Mouse (Mus musculus) ES-Bruce4 (cell line): ENCODE results near the gene Adam26a. TPM values are rescaled to one million over a fixed set of nuclear protein-coding genes. Genes with fewer than 3 reads are reported as not detected.
"Not testable (repeated sequence)": the region's sequence is repeated elsewhere in the genome, so short reads cannot be mapped to it uniquely, and the experiment has no call there.

Source experiments
- H3K27ac ChIP-seq: 2 replicates; pipeline ENCODE4 v1.5.1; 2012; ENCODE audit warnings: low read length, inconsistent platforms; ENCODE audit not compliant: insufficient read depth
- H3K27me3 ChIP-seq: 2 replicates; pipeline ENCODE4 v1.6.1; 2012; ENCODE audit warnings: mild to moderate bottlenecking, low read length, inconsistent platforms; ENCODE audit not compliant: control insufficient read depth, poor library complexity, insufficient read depth, severe bottlenecking
- H3K36me3 ChIP-seq: 2 replicates; pipeline ENCODE4 v1.6.1; 2012; ENCODE audit warnings: inconsistent platforms, mild to moderate bottlenecking, low read length, moderate library complexity; ENCODE audit not compliant: control insufficient read depth, poor library complexity, insufficient read depth, severe bottlenecking
- H3K4me1 ChIP-seq: one replicate; pipeline ENCODE4 v1.8.1; 2011; ENCODE audit warnings: low read length; ENCODE audit not compliant: control insufficient read depth, insufficient read depth
- H3K4me3 ChIP-seq: 2 replicates; pipeline ENCODE4 v1.5.1; 2011; ENCODE audit warnings: low read depth, mild to moderate bottlenecking, low read length
- H3K9ac ChIP-seq: 2 replicates; pipeline ENCODE4 v1.6.1; 2012; ENCODE audit warnings: low read depth, mild to moderate bottlenecking, inconsistent platforms; ENCODE audit not compliant: poor library complexity, severe bottlenecking
- H3K9me3 ChIP-seq: replicated peaks from 2 replicates; pipeline ENCODE4 v1.6.1; 2012; ENCODE audit warnings: mild to moderate bottlenecking, low read length, inconsistent platforms; ENCODE audit not compliant: control insufficient read depth, poor library complexity, insufficient read depth, severe bottlenecking
- CTCF ChIP-seq: IDR thresholded peaks from one replicate; pipeline ENCODE4 v1.8.1; 2011; ENCODE audit warnings: low read depth, low read length
- EP300 ChIP-seq: IDR thresholded peaks from 2 replicates; pipeline ENCODE4 v1.6.1; 2011; ENCODE audit warnings: low read depth, low read length; ENCODE audit not compliant: insufficient read depth
- POLR2A ChIP-seq: IDR thresholded peaks from one replicate; pipeline ENCODE4 v1.8.1; 2011; ENCODE audit warnings: low read length; ENCODE audit not compliant: insufficient read depth
- polyA plus RNA-seq: library from polyadenylated mRNA; stranded (reverse); fragments of >200 nt; gene quantifications from 2 replicates; pipeline ENCODE4 v1.2.4, GENCODE M21; 2011; ENCODE audit warnings: low read depth; ENCODE audit not compliant: missing spikeins, insufficient read depth, insufficient read length

Adam26a gene
- polyA plus RNA-seq: not detected in 2 replicates

GRCm38 (mm10) chr8:43576607-43577006 is at the start of gene Adam26a:
Gene Adam26a, minus strand, starts transcription at chr8:43576707.
- H3K36me3 ChIP-seq, H3K27me3 ChIP-seq, H3K4me3 ChIP-seq, H3K27ac ChIP-seq, H3K9me3 ChIP-seq, H3K4me1 ChIP-seq, H3K9ac ChIP-seq: not testable (repeated sequence)

GRCm38 (mm10) chr8:43616046-43616445 is 39.5 kb upstream of the Adam26a start:
- H3K9ac ChIP-seq: no peak overlapping the region
- H3K4me1 ChIP-seq: no peaks in the 10 kb centered on the region
- H3K27me3 ChIP-seq: no peaks in the 10 kb centered on the region
- no peaks in the 10 kb centered on the region for H3K36me3 ChIP-seq
- no peak overlapping the region for H3K4me3 ChIP-seq
- TF ChIP-seq POLR2A: no peak
- no peak for TF ChIP-seq CTCF
- TF ChIP-seq EP300: no peak
- H3K27ac ChIP-seq: no peak overlapping the region
- H3K9me3 ChIP-seq: no peaks in the 10 kb centered on the region

GRCm38 (mm10) chr8:43603657-43604056 is 27.1 kb upstream of the Adam26a start:
- Histone ChIP-seq H3K9ac (peak overlapping the region; percentile 80), H3K4me3 (peak overlapping the region; percentile 87)
- not testable (repeated sequence) for H3K27me3 ChIP-seq, H3K9me3 ChIP-seq, H3K27ac ChIP-seq, H3K36me3 ChIP-seq, H3K4me1 ChIP-seq

- Histone ChIP-seq H3K4me3 (peak overlapping the region; percentile 87), H3K9ac (peak overlapping the region; percentile 80)
- H3K4me1 ChIP-seq, H3K27me3 ChIP-seq, H3K36me3 ChIP-seq, H3K9me3 ChIP-seq, H3K27ac ChIP-seq: not testable (repeated sequence)
These were observed 26.7 kb upstream of the Adam26a start for GRCm38 (mm10) chr8:43603166-43603565.

GRCm38 (mm10) chr8:43528006-43528405 is 48.5 kb downstream of the Adam26a start, which contains the start of gene Adam26b:
Gene Adam26b, minus strand, starts transcription at chr8:43528106.
- not testable (repeated sequence) for H3K9me3 ChIP-seq, H3K4me1 ChIP-seq

More at GRCm38 (mm10) chr8:43528006-43528405, 48.5 kb downstream of the Adam26a start, which contains the start of gene Adam26b:
- H3K4me3 ChIP-seq, H3K27ac ChIP-seq, H3K27me3 ChIP-seq, H3K9ac ChIP-seq, H3K36me3 ChIP-seq: not testable (repeated sequence)

Other genes with a start within 250 kb of the Adam26a start
- gene Adam26b, start 48.6 kb downstream of the Adam26a start, polyA plus RNA-seq: not detected in 2 replicates
- not detected in 2 replicates for gene Gm5346, start 50.6 kb upstream of the Adam26a start, polyA plus RNA-seq
- gene Adam34, start 133.3 kb upstream of the Adam26a start, polyA plus RNA-seq: not detected in 2 replicates